Mouse (Mus musculus): ENCODE data around the gene Defa23. TPM values are rescaled to one million over a fixed set of nuclear protein-coding genes. Genes with fewer than 3 reads are reported as not detected.
"Not testable (repeated sequence)": the region's sequence is repeated elsewhere in the genome, so short reads cannot be mapped to it uniquely, and the experiment has no call there.

The Defa23 gene
- polyA plus RNA-seq (2015; fragmentation: Nextera tagmentation; extraction: Ambion mirVana): not detected in 2 replicates

GRCm38 (mm10) chr8:21054747-21055146 is at the start of gene Defa23:
Gene Defa23 (plus strand): TSS chr8:21055047.
- not testable (repeated sequence) for H3K4me1 ChIP-seq (ENCODE audit: insufficient read depth); H3K9me3 ChIP-seq (ENCODE audit: low read length); H3K36me3 ChIP-seq (replicated peaks; ENCODE audit: insufficient read depth, low read length); H3K4me2 ChIP-seq (ENCODE audit: low read depth, low read length); ATAC-seq; H3K27ac ChIP-seq (ENCODE audit: low read depth); H3K27me3 ChIP-seq (ENCODE audit: insufficient read depth, low read length); DNase-seq; H3K4me3 ChIP-seq (ENCODE audit: low read depth, low read length); H3K9ac ChIP-seq (replicated peaks)
- WGBS (ENCODE audit: insufficient replicate concordance): no CpG with 5 or more reads among the region's 1 CpGs

- Histone ChIP-seq H3K27me3 (ENCODE audit: insufficient read depth, low read length) (no peaks in the 10 kb centered on the region), H3K36me3 (replicated peaks; ENCODE audit: insufficient read depth, low read length) (no peaks in the 10 kb centered on the region), H3K27ac (ENCODE audit: low read depth) (no peak overlapping the region), H3K4me2 (ENCODE audit: low read depth, low read length) (no peak overlapping the region), H3K9me3 (ENCODE audit: low read length) (no peaks in the 10 kb centered on the region), H3K4me3 (ENCODE audit: low read depth, low read length) (no peak overlapping the region), H3K4me1 (ENCODE audit: insufficient read depth) (no peaks in the 10 kb centered on the region), H3K9ac (replicated peaks) (no peak overlapping the region)
- no peak for DNase-seq
- no peak for ATAC-seq
- no peak for TF ChIP-seq CTCF (IDR thresholded peaks at IDR 0.05; ENCODE audit: low read depth)
- TF ChIP-seq EP300 (IDR thresholded peaks at IDR 0.05; ENCODE audit: low read depth): no peak
- 10% methylated on average over 1 of the region's 1 CpGs for WGBS (ENCODE audit: insufficient replicate concordance)
Measured at GRCm38 (mm10) chr8:21006801-21007200, 48.0 kb upstream of the Defa23 start.

- not testable (repeated sequence) for H3K4me1 ChIP-seq (ENCODE audit: insufficient read depth); ATAC-seq; H3K36me3 ChIP-seq (replicated peaks; ENCODE audit: insufficient read depth, low read length); H3K27me3 ChIP-seq (ENCODE audit: insufficient read depth, low read length); H3K4me3 ChIP-seq (ENCODE audit: low read depth, low read length); H3K9me3 ChIP-seq (ENCODE audit: low read length); H3K9ac ChIP-seq (replicated peaks); H3K27ac ChIP-seq (ENCODE audit: low read depth); H3K4me2 ChIP-seq (ENCODE audit: low read depth, low read length); DNase-seq
- WGBS (ENCODE audit: insufficient replicate concordance): 43% methylated on average over 6 of the region's 6 CpGs
Measured at GRCm38 (mm10) chr8:21008578-21008977, 46.3 kb upstream of the Defa23 start.

GRCm38 (mm10) chr8:21010548-21010947 is 44.3 kb upstream of the Defa23 start:
- not testable (repeated sequence) for H3K9me3 ChIP-seq (ENCODE audit: low read length); H3K36me3 ChIP-seq (replicated peaks; ENCODE audit: insufficient read depth, low read length); H3K4me3 ChIP-seq (ENCODE audit: low read depth, low read length); H3K4me1 ChIP-seq (ENCODE audit: insufficient read depth); H3K9ac ChIP-seq (replicated peaks); H3K27me3 ChIP-seq (ENCODE audit: insufficient read depth, low read length); DNase-seq; ATAC-seq; H3K4me2 ChIP-seq (ENCODE audit: low read depth, low read length); H3K27ac ChIP-seq (ENCODE audit: low read depth)
- WGBS (ENCODE audit: insufficient replicate concordance): 60% methylated on average over 1 of the region's 1 CpGs

- no CpG with 5 or more reads among the region's 1 CpGs for WGBS (ENCODE audit: insufficient replicate concordance)
- not testable (repeated sequence) for H3K27me3 ChIP-seq (ENCODE audit: insufficient read depth, low read length); H3K9ac ChIP-seq (replicated peaks); H3K36me3 ChIP-seq (replicated peaks; ENCODE audit: insufficient read depth, low read length); DNase-seq; H3K4me3 ChIP-seq (ENCODE audit: low read depth, low read length); ATAC-seq; H3K27ac ChIP-seq (ENCODE audit: low read depth); H3K4me2 ChIP-seq (ENCODE audit: low read depth, low read length); H3K4me1 ChIP-seq (ENCODE audit: insufficient read depth); H3K9me3 ChIP-seq (ENCODE audit: low read length)
Measured at GRCm38 (mm10) chr8:21025245-21025644, 29.6 kb upstream of the Defa23 start, which contains the start of gene Defa21. Gene Defa21 (plus strand): TSS chr8:21025545.

- 70% methylated on average over 1 of the region's 1 CpGs for WGBS (ENCODE audit: insufficient replicate concordance)
- not testable (repeated sequence) for DNase-seq; H3K27ac ChIP-seq (ENCODE audit: low read depth); H3K36me3 ChIP-seq (replicated peaks; ENCODE audit: insufficient read depth, low read length); H3K4me2 ChIP-seq (ENCODE audit: low read depth, low read length); H3K9ac ChIP-seq (replicated peaks); H3K27me3 ChIP-seq (ENCODE audit: insufficient read depth, low read length); H3K4me3 ChIP-seq (ENCODE audit: low read depth, low read length); H3K9me3 ChIP-seq (ENCODE audit: low read length); ATAC-seq; H3K4me1 ChIP-seq (ENCODE audit: insufficient read depth)
Measured at GRCm38 (mm10) chr8:21064738-21065137, 9.9 kb downstream of the Defa23 start, which contains the start of gene Defa35. Gene Defa35 (plus strand): TSS chr8:21065038.

GRCm38 (mm10) chr8:21084142-21084541 is 29.3 kb downstream of the Defa23 start, which contains the start of gene Defa25:
Gene Defa25 (plus strand): TSS chr8:21084442.
- H3K27me3 ChIP-seq (ENCODE audit: insufficient read depth, low read length); H3K9me3 ChIP-seq (ENCODE audit: low read length); H3K4me3 ChIP-seq (ENCODE audit: low read depth, low read length); H3K4me1 ChIP-seq (ENCODE audit: insufficient read depth); H3K4me2 ChIP-seq (ENCODE audit: low read depth, low read length); H3K27ac ChIP-seq (ENCODE audit: low read depth); DNase-seq; H3K9ac ChIP-seq (replicated peaks); H3K36me3 ChIP-seq (replicated peaks; ENCODE audit: insufficient read depth, low read length); ATAC-seq: not testable (repeated sequence)

Measured in liver, postnatal 0 days (tissue).